Mouse (Mus musculus): ENCODE measurements around the gene Hspb3.

DNA sequence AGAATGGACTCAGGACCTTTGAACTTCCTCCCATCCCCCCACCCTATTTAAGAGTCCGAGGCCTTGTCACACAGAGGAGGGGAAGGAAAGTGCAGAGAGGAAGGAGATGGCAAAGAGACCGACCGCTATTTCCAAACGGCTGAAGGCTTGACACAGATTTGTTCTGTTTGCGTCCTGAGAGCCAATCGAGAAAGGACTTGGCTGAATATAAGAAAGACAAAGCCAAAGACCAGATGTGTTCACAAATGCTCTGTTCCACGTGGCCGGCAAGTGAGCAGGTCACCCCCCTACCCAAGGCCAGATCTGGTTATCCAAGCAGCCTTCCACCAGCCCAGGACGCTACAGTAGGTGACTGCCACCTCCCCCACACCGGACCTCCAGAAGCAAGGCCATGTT, 47.9 kb downstream of the Hspb3 start:
- no peak for TF ChIP-seq CTCF (conservative IDR thresholded peaks at IDR 0.05; ENCODE audit: low read length)
- TF ChIP-seq NANOG (IDR thresholded peaks at IDR 0.05; ENCODE audit: borderline replicate concordance, low read length): no peak
- no peak for TF ChIP-seq POU5F1 (IDR thresholded peaks at IDR 0.05; ENCODE audit: borderline replicate concordance, low read length)

Measured in E14TG2a.4 (cell line).